Mouse (Mus musculus) layer of hippocampus, postnatal 14 days (tissue): ENCODE measurements around the gene Ifitm1. TPM values are rescaled to one million over a fixed set of nuclear protein-coding genes. Genes with fewer than 3 reads are reported as not detected.
"Not testable (repeated sequence)": the region's sequence is repeated elsewhere in the genome, so short reads cannot be mapped to it uniquely, and the experiment has no call there.

ENCODE experiments used
- DNase-seq, 2 experiments: peaks; one replicate each; pipeline ENCODE4 v3.0.0; 2021 to 2022; ENCODE audit warnings: low spot score in 2 of 2, mixed read lengths in 1 of 2
- total RNA-seq, 2 experiments: library from RNA; stranded (reverse); gene quantifications; 2 replicates each; pipeline ENCODE4 v1.2.3; 2021

Ifitm1 gene
- total RNA-seq, 2 experiments from 2014 or later, result 3.3 to 6.3 TPM

GRCm38 (mm10) chr7:140974940-140975339 is 7.9 kb downstream of the Ifitm1 start:
- DNase-seq, result no peak

GRCm38 (mm10) chr7:140975465-140975864 is 8.4 kb downstream of the Ifitm1 start:
- DNase-seq, result no peak

- DNase-seq, result not testable (repeated sequence)
These were observed 9.7 kb downstream of the Ifitm1 start for GRCm38 (mm10) chr7:140976720-140977119.

- no peak for DNase-seq
These were observed 14.7 kb downstream of the Ifitm1 start for GRCm38 (mm10) chr7:140981704-140982103.

DNA sequence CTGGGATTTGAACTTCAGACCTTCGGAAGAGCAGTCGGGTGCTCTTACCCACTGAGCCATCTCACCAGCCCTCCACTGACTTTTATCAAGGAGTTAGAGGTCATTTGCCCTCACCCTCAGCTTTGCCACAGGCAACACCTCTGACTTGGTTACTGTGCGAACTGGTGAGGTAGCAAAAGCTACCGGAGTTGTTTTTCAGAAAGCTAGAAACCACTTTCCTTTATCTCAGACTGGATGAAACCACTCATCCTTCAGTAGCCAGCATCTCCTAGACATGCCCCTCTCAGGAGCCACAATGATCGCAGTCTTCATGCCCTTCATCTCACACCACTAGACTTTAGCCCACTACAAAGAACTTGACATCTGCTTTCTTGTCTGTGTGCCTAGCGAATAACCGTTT is 15.9 kb downstream of the Ifitm1 start:
- no peak for DNase-seq

GRCm38 (mm10) chr7:140987182-140988138 is 20.4 kb downstream of the Ifitm1 start:
- peak in 1 of 2 experiments; percentile 12 for DNase-seq

- DNase-seq, result no peak
These were observed 22.0 kb downstream of the Ifitm1 start for GRCm38 (mm10) chr7:140989022-140989421.

GRCm38 (mm10) chr7:140990185-140990584 is 23.2 kb downstream of the Ifitm1 start:
- no peak for DNase-seq

- DNase-seq, result no peak
These were observed 23.6 kb downstream of the Ifitm1 start for GRCm38 (mm10) chr7:140990622-140991021.

- no peak for DNase-seq
These were observed 24.2 kb downstream of the Ifitm1 start for GRCm38 (mm10) chr7:140991117-140991689.

DNA sequence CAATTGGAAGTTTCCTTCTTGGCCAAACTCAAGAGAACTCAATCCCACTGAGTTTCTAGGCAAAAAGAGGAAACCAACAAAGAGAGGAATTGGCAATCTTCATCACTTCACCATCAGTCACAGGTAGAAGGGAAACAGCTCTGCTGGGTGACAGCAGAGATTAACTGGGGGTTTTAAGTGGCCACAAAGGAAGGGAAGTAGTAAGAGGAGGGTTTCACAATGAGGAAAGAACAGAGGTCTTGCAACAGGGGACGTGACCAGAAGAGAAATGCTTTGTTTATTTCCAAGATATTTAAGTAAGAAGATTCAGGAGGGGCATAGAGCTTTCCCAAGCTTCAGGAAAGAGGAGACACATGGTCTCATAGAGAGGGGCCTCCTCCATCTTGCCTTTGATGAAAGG is 30.8 kb downstream of the Ifitm1 start:
- no peak for DNase-seq

- DNase-seq, result no peak
These were observed 32.1 kb downstream of the Ifitm1 start for GRCm38 (mm10) chr7:140998853-140999700.

- DNase-seq, result no peak
These were observed 34.1 kb downstream of the Ifitm1 start for GRCm38 (mm10) chr7:141000881-141001708.

GRCm38 (mm10) chr7:141003248-141004010 is 36.4 kb downstream of the Ifitm1 start:
- DNase-seq, result no peak

DNA sequence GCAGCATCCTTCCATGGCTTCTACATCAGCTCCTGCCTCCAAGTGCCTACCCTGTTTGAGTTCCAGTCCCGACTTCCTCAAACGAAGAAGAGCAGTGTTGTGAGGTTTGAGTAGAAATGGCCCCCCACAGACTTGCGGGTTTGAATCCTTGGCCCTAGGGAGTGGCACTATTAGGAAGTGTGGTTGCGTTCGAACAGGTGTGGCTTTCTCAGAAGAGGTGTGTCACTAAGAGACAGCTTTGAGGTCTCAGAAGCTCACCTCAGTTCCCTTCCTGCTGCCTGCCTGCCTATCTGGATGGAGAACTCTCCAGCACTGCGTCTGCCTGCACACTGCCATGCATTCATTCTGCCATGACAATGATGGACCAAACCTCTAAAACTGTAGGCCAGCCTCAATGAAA is 39.4 kb downstream of the Ifitm1 start:
- DNase-seq, result no peak

- DNase-seq, result no peak
These were observed 39.9 kb downstream of the Ifitm1 start for GRCm38 (mm10) chr7:141006914-141007313.

DNA sequence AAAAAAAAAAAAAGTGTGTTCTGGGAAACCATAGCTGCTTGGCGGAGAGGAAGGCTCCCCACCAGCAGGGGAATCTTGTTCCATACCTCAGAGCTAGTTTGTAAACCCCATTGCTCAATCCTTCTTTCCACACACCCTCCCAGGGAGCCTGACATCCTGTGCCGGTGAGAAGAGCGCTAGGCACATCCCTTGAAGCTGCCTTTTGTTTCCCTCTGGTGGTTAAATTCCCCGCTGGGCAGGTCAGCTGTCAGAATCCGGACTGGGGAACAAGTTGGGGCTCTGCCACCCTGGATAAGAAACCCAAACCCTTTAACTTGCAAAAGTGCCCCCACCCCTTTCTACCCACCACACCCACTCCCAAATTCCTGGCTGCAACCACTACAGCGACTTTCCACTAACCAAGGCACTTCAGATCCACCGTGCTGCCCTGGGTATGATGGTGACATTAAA is 41.3 kb downstream of the Ifitm1 start:
- no peak for DNase-seq

- peak; percentile 37 to 50 for DNase-seq
These were observed 42.1 kb downstream of the Ifitm1 start for GRCm38 (mm10) chr7:141008938-141009660.

GRCm38 (mm10) chr7:141009665-141010064 is 42.6 kb downstream of the Ifitm1 start:
- DNase-seq, result no peak
